Mouse (Mus musculus) cerebellum, adult (tissue): ENCODE measurements around the gene Urm1.
"Not testable (repeated sequence)": the region's sequence is repeated elsewhere in the genome, so short reads cannot be mapped to it uniquely, and the experiment has no call there.

Experiments
- ATAC-seq: cut with Nextera tagmentation; 2 replicates; pipeline ENCODE4 v1.9.2; 2017; ENCODE audit warnings: mild to moderate bottlenecking, moderate library complexity, mixed read lengths; ENCODE audit not compliant: insufficient number of reproducible peaks, low FRiP score, low TSS enrichment

Urm1 gene

GRCm38 (mm10) chr2:29857967-29858366 lies 38.1 kb downstream of the Urm1 start:
- no peak for ATAC-seq

GRCm38 (mm10) chr2:29858748-29859473 lies 39.0 kb downstream of the Urm1 start:
- ATAC-seq, result no peak

- no peak for ATAC-seq
Measured at GRCm38 (mm10) chr2:29865125-29865524, 45.2 kb downstream of the Urm1 start.

- ATAC-seq, result peak; percentile 75
Measured at GRCm38 (mm10) chr2:29868949-29869645, 49.2 kb downstream of the Urm1 start, which contains the start of gene Cercam. Cercam (plus strand) TSS chr2:29869164.

GRCm38 (mm10) chr2:29869646-29870451 lies 50.0 kb downstream of the Urm1 start:
- 0 out of 2 replicates have a peak, but pooled peaks have one; percentile 13 for ATAC-seq

GRCm38 (mm10) chr2:29872581-29873295 lies 52.9 kb downstream of the Urm1 start:
- peak; percentile 74; the same call in 1 of the 2 replicates for ATAC-seq

GRCm38 (mm10) chr2:29873801-29874200 lies 53.9 kb downstream of the Urm1 start:
- ATAC-seq, result no peak

- no peak for ATAC-seq
Measured at GRCm38 (mm10) chr2:29878061-29878460, 58.2 kb downstream of the Urm1 start.

GRCm38 (mm10) chr2:29879191-29879590 lies 59.3 kb downstream of the Urm1 start:
- no peak for ATAC-seq

GRCm38 (mm10) chr2:29879964-29880830 lies 60.3 kb downstream of the Urm1 start:
- ATAC-seq, result no peak

GRCm38 (mm10) chr2:29886659-29887292 lies 66.9 kb downstream of the Urm1 start:
- not testable (repeated sequence) for ATAC-seq

GRCm38 (mm10) chr2:29889066-29889944 lies 69.4 kb downstream of the Urm1 start, which contains the start of gene Odf2:
Odf2 (plus strand) TSS chr2:29889221.
- ATAC-seq, result peak; percentile 68

GRCm38 (mm10) chr2:29889991-29890833 lies 70.3 kb downstream of the Urm1 start:
- ATAC-seq, result peak; percentile 67

- ATAC-seq, result no peak
Measured at GRCm38 (mm10) chr2:29891773-29892172, 71.9 kb downstream of the Urm1 start.
